Mouse (Mus musculus): Measurements from ENCODE around the gene Olfr1420. TPM values are rescaled to one million over a fixed set of nuclear protein-coding genes. Genes with fewer than 3 reads are reported as not detected.
A peak's percentile ranks its signal among the peaks of the same experiment; 100 is the strongest.
"Not testable (repeated sequence)": the region's sequence is repeated elsewhere in the genome, so short reads cannot be mapped to it uniquely, and the experiment has no call there.

Gene Olfr1420
- polyA plus RNA-seq, 1 experiment from 2014 or later = not detected

- ATAC-seq (ENCODE audit: insufficient number of reproducible peaks, insufficient read depth, low FRiP score, low read depth); H3K4me1 ChIP-seq (ENCODE audit: control insufficient read depth, insufficient read depth, low read length); H3K9ac ChIP-seq (replicated peaks; ENCODE audit: low read depth, low read length); H3K27ac ChIP-seq (ENCODE audit: low read length); H3K36me3 ChIP-seq (ENCODE audit: control insufficient read depth, insufficient read depth, low read length); H3K4me2 ChIP-seq (replicated peaks; ENCODE audit: low read depth, low read length); H3K27me3 ChIP-seq (ENCODE audit: control insufficient read depth, insufficient read depth, low read length); H3K4me3 ChIP-seq (ENCODE audit: low read depth, low read length); H3K9me3 ChIP-seq (ENCODE audit: control insufficient read depth, low read depth, low read length): not testable (repeated sequence)
- 59% methylated on average over 22 of the region's 22 CpGs for WGBS
Measured at GRCm38 (mm10) chr19:11878404-11878803, 8.0 kb upstream of the Olfr1420 start.

GRCm38 (mm10) chr19:11911021-11911420 lies 24.7 kb downstream of the Olfr1420 start:
- Histone ChIP-seq H3K9me3 (ENCODE audit: control insufficient read depth, low read depth, low read length) (no peaks in the 10 kb centered on the region), H3K4me1 (ENCODE audit: control insufficient read depth, insufficient read depth, low read length) (peaks cover 9% of the 10 kb centered on the region), H3K4me2 (replicated peaks; ENCODE audit: low read depth, low read length) (peak overlapping the region; percentile 82), H3K27me3 (ENCODE audit: control insufficient read depth, insufficient read depth, low read length) (no peaks in the 10 kb centered on the region), H3K9ac (replicated peaks; ENCODE audit: low read depth, low read length) (peak overlapping the region; percentile 51; the same call in 1 of the 2 replicates), H3K27ac (ENCODE audit: low read length) (peak overlapping the region; percentile 74; the same call in 1 of the 2 replicates), H3K36me3 (ENCODE audit: control insufficient read depth, insufficient read depth, low read length) (peaks cover 11% of the 10 kb centered on the region), H3K4me3 (ENCODE audit: low read depth, low read length) (peak overlapping the region; percentile 89; the same call in 1 of the 2 replicates)
- WGBS = 88% methylated on average over 5 of the region's 5 CpGs
- no peak for ATAC-seq (ENCODE audit: insufficient number of reproducible peaks, insufficient read depth, low FRiP score, low read depth)

GRCm38 (mm10) chr19:11911603-11912002 lies 25.2 kb downstream of the Olfr1420 start:
- H3K9ac ChIP-seq (replicated peaks; ENCODE audit: low read depth, low read length) = peak overlapping the region; percentile 51
- H3K4me1 ChIP-seq (ENCODE audit: control insufficient read depth, insufficient read depth, low read length) = peaks cover 9% of the 10 kb centered on the region
- peak overlapping the region; percentile 74; the same call in 1 of the 2 replicates for H3K27ac ChIP-seq (ENCODE audit: low read length)
- peak; percentile 18; the same call in 1 of the 2 replicates for ATAC-seq (ENCODE audit: insufficient number of reproducible peaks, insufficient read depth, low FRiP score, low read depth)
- H3K27me3 ChIP-seq (ENCODE audit: control insufficient read depth, insufficient read depth, low read length) = no peaks in the 10 kb centered on the region
- no peaks in the 10 kb centered on the region for H3K9me3 ChIP-seq (ENCODE audit: control insufficient read depth, low read depth, low read length)
- peak overlapping the region; percentile 89 for H3K4me3 ChIP-seq (ENCODE audit: low read depth, low read length)
- peak overlapping the region; percentile 82 for H3K4me2 ChIP-seq (replicated peaks; ENCODE audit: low read depth, low read length)
- WGBS = 3% methylated on average over 17 of the region's 17 CpGs
- H3K36me3 ChIP-seq (ENCODE audit: control insufficient read depth, insufficient read depth, low read length) = peaks cover 11% of the 10 kb centered on the region

- ATAC-seq (ENCODE audit: insufficient number of reproducible peaks, insufficient read depth, low FRiP score, low read depth) = peak; percentile 96
- Histone ChIP-seq H3K4me3 (ENCODE audit: low read depth, low read length) (peak within 1 kb of the TSS; percentile 89), H3K36me3 (ENCODE audit: control insufficient read depth, insufficient read depth, low read length) (peaks cover 11% of the 10 kb centered on the region), H3K27ac (ENCODE audit: low read length) (peak within 1 kb of the TSS; percentile 88), H3K4me1 (ENCODE audit: control insufficient read depth, insufficient read depth, low read length) (peaks cover 9% of the 10 kb centered on the region), H3K9ac (replicated peaks; ENCODE audit: low read depth, low read length) (peak within 1 kb of the TSS; percentile 82), H3K4me2 (replicated peaks; ENCODE audit: low read depth, low read length) (peak within 1 kb of the TSS; percentile 82), H3K9me3 (ENCODE audit: control insufficient read depth, low read depth, low read length) (no peaks in the 10 kb centered on the region), H3K27me3 (ENCODE audit: control insufficient read depth, insufficient read depth, low read length) (no peaks in the 10 kb centered on the region)
- under 1% methylated on average over 53 of the region's 53 CpGs for WGBS
Measured at GRCm38 (mm10) chr19:11912037-11912532, 25.7 kb downstream of the Olfr1420 start, which contains the start of gene Patl1. Gene Patl1 (plus strand): TSS chr19:11912399.

- Histone ChIP-seq H3K4me2 (replicated peaks; ENCODE audit: low read depth, low read length) (peak overlapping the region; percentile 73), H3K9me3 (ENCODE audit: control insufficient read depth, low read depth, low read length) (no peaks in the 10 kb centered on the region), H3K4me1 (ENCODE audit: control insufficient read depth, insufficient read depth, low read length) (peaks cover 9% of the 10 kb centered on the region), H3K9ac (replicated peaks; ENCODE audit: low read depth, low read length) (peak overlapping the region; percentile 82), H3K4me3 (ENCODE audit: low read depth, low read length) (peak overlapping the region; percentile 89), H3K27ac (ENCODE audit: low read length) (peak overlapping the region; percentile 88), H3K36me3 (ENCODE audit: control insufficient read depth, insufficient read depth, low read length) (peaks cover 16% of the 10 kb centered on the region), H3K27me3 (ENCODE audit: control insufficient read depth, insufficient read depth, low read length) (no peaks in the 10 kb centered on the region)
- WGBS = 1% methylated on average over 50 of the region's 54 CpGs
- peak; percentile 70 for ATAC-seq (ENCODE audit: insufficient number of reproducible peaks, insufficient read depth, low FRiP score, low read depth)
Measured at GRCm38 (mm10) chr19:11912533-11913121, 26.3 kb downstream of the Olfr1420 start.

GRCm38 (mm10) chr19:11915804-11916203 lies 29.4 kb downstream of the Olfr1420 start:
- Histone ChIP-seq H3K36me3 (ENCODE audit: control insufficient read depth, insufficient read depth, low read length) (peaks cover 28% of the 10 kb centered on the region), H3K4me1 (ENCODE audit: control insufficient read depth, insufficient read depth, low read length) (peaks cover 9% of the 10 kb centered on the region), H3K27me3 (ENCODE audit: control insufficient read depth, insufficient read depth, low read length) (no peaks in the 10 kb centered on the region), H3K9ac (replicated peaks; ENCODE audit: low read depth, low read length) (no peak overlapping the region), H3K4me2 (replicated peaks; ENCODE audit: low read depth, low read length) (no peak overlapping the region), H3K4me3 (ENCODE audit: low read depth, low read length) (no peak overlapping the region), H3K9me3 (ENCODE audit: control insufficient read depth, low read depth, low read length) (no peaks in the 10 kb centered on the region), H3K27ac (ENCODE audit: low read length) (no peak overlapping the region)
- 23% methylated on average over 2 of the region's 2 CpGs for WGBS
- no peak for ATAC-seq (ENCODE audit: insufficient number of reproducible peaks, insufficient read depth, low FRiP score, low read depth)

GRCm38 (mm10) chr19:11922068-11922467 lies 35.7 kb downstream of the Olfr1420 start:
- no peak overlapping the region for H3K4me3 ChIP-seq (ENCODE audit: low read depth, low read length)
- 88% methylated on average over 1 of the region's 1 CpGs for WGBS
- no peak overlapping the region for H3K9ac ChIP-seq (replicated peaks; ENCODE audit: low read depth, low read length)
- no peak for ATAC-seq (ENCODE audit: insufficient number of reproducible peaks, insufficient read depth, low FRiP score, low read depth)
- H3K27ac ChIP-seq (ENCODE audit: low read length) = no peak overlapping the region
- H3K27me3 ChIP-seq (ENCODE audit: control insufficient read depth, insufficient read depth, low read length) = no peaks in the 10 kb centered on the region
- H3K4me1 ChIP-seq (ENCODE audit: control insufficient read depth, insufficient read depth, low read length) = no peaks in the 10 kb centered on the region
- no peak overlapping the region for H3K4me2 ChIP-seq (replicated peaks; ENCODE audit: low read depth, low read length)
- H3K9me3 ChIP-seq (ENCODE audit: control insufficient read depth, low read depth, low read length) = no peaks in the 10 kb centered on the region
- peaks cover 65% of the 10 kb centered on the region for H3K36me3 ChIP-seq (ENCODE audit: control insufficient read depth, insufficient read depth, low read length)

- peaks cover 66% of the 10 kb centered on the region for H3K36me3 ChIP-seq (ENCODE audit: control insufficient read depth, insufficient read depth, low read length)
- not testable (repeated sequence) for H3K9ac ChIP-seq (replicated peaks; ENCODE audit: low read depth, low read length); H3K4me2 ChIP-seq (replicated peaks; ENCODE audit: low read depth, low read length); H3K4me1 ChIP-seq (ENCODE audit: control insufficient read depth, insufficient read depth, low read length); H3K27me3 ChIP-seq (ENCODE audit: control insufficient read depth, insufficient read depth, low read length); H3K27ac ChIP-seq (ENCODE audit: low read length); ATAC-seq (ENCODE audit: insufficient number of reproducible peaks, insufficient read depth, low FRiP score, low read depth); H3K9me3 ChIP-seq (ENCODE audit: control insufficient read depth, low read depth, low read length); H3K4me3 ChIP-seq (ENCODE audit: low read depth, low read length)
- 96% methylated on average over 2 of the region's 2 CpGs for WGBS
Measured at GRCm38 (mm10) chr19:11922515-11922914, 36.1 kb downstream of the Olfr1420 start.

Measured in stomach, embryonic 14.5 days (tissue).